Mouse (Mus musculus) frontal cortex, adult (tissue): Measurements from ENCODE around the gene Tecpr1.

Experiments used
- ATAC-seq: cut with Nextera tagmentation; 2 replicates; pipeline ENCODE4 v1.9.2; 2017; ENCODE audit warnings: mild to moderate bottlenecking, moderate library complexity, mixed read lengths; ENCODE audit not compliant: low TSS enrichment

The Tecpr1 gene

GRCm38 (mm10) chr5:144214453-144214852 lies 9.0 kb downstream of the Tecpr1 start:
- no peak for ATAC-seq

GRCm38 (mm10) chr5:144207478-144207877 lies 15.9 kb downstream of the Tecpr1 start:
- peak; percentile 50; the same call in 1 of the 2 replicates for ATAC-seq

GRCm38 (mm10) chr5:144206069-144206468 lies 17.3 kb downstream of the Tecpr1 start:
- no peak for ATAC-seq

GRCm38 (mm10) chr5:144204911-144205310 lies 18.5 kb downstream of the Tecpr1 start:
- ATAC-seq, result no peak

GRCm38 (mm10) chr5:144204303-144204702 lies 19.1 kb downstream of the Tecpr1 start:
- ATAC-seq, result no peak

GRCm38 (mm10) chr5:144203398-144203959 lies 19.9 kb downstream of the Tecpr1 start:
- no peak for ATAC-seq

- no peak for ATAC-seq
Measured at GRCm38 (mm10) chr5:144202430-144202829, 21.0 kb downstream of the Tecpr1 start.

GRCm38 (mm10) chr5:144200616-144201015 lies 22.8 kb downstream of the Tecpr1 start:
- ATAC-seq, result no peak

GRCm38 (mm10) chr5:144195567-144195966 lies 27.8 kb downstream of the Tecpr1 start:
- no peak for ATAC-seq

- ATAC-seq, result no peak
Measured at GRCm38 (mm10) chr5:144194416-144194815, 29.0 kb downstream of the Tecpr1 start.

GRCm38 (mm10) chr5:144192673-144193072 lies 30.7 kb downstream of the Tecpr1 start:
- no peak for ATAC-seq

- no peak for ATAC-seq
Measured at GRCm38 (mm10) chr5:144191026-144191425, 32.4 kb downstream of the Tecpr1 start.

GRCm38 (mm10) chr5:144189950-144190583 lies 33.3 kb downstream of the Tecpr1 start, which contains the start of gene Bhlha15:
Gene Bhlha15 (plus strand): TSS chr5:144190286.
- ATAC-seq, result no peak

- ATAC-seq, result no peak
Measured at GRCm38 (mm10) chr5:144189327-144189726, 34.1 kb downstream of the Tecpr1 start.

- ATAC-seq, result no peak
Measured at GRCm38 (mm10) chr5:144188422-144188821, 35.0 kb downstream of the Tecpr1 start.

- ATAC-seq, result no peak
Measured at GRCm38 (mm10) chr5:144184350-144185045, 38.9 kb downstream of the Tecpr1 start.

- ATAC-seq, result no peak
Measured at GRCm38 (mm10) chr5:144183647-144184335, 39.6 kb downstream of the Tecpr1 start.

GRCm38 (mm10) chr5:144183248-144183559 lies 40.2 kb downstream of the Tecpr1 start:
- ATAC-seq, result no peak

GRCm38 (mm10) chr5:144182542-144183247 lies 40.7 kb downstream of the Tecpr1 start:
- ATAC-seq, result no peak

- no peak for ATAC-seq
Measured at GRCm38 (mm10) chr5:144181249-144181648, 42.2 kb downstream of the Tecpr1 start.

- no peak for ATAC-seq
Measured at GRCm38 (mm10) chr5:144178216-144178615, 45.2 kb downstream of the Tecpr1 start.

- no peak for ATAC-seq
Measured at GRCm38 (mm10) chr5:144173648-144174047, 49.8 kb downstream of the Tecpr1 start.
